Mouse (Mus musculus) ES-Bruce4 (cell line): ENCODE data around the gene Gm17268.

Source experiments
- CTCF ChIP-seq: IDR thresholded peaks from one replicate; pipeline ENCODE4 v1.8.1; 2011; ENCODE audit warnings: low read depth, low read length
- POLR2A ChIP-seq: IDR thresholded peaks from one replicate; pipeline ENCODE4 v1.8.1; 2011; ENCODE audit warnings: low read length; ENCODE audit not compliant: insufficient read depth

DNA sequence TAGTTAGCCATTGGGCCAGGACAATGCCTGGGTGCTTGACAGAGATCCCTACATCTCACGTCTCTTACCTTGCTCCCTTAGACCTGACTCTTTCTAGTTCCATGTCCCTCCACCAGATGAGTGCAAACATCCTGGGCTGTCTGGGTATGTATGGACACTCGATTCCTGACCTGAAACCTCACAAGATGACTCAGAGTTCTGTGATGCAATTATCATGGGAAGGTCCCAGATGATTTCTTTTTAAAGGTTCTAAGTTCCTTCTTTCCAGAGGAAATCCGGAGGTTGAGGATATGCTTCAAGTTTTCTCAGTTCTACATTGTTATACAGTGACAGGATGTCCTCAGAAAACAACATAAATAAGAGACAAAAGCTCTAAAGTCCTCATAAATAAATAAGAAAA, 42.5 kb upstream of the Gm17268 start:
- TF ChIP-seq CTCF (no peak), POLR2A (no peak)
